8 mouse cellular contexts compared by ENCODE assay signal in genomic region chr11:98786359-98787214, GRCm38 (mm10). TPM values are rescaled to one million over a fixed set of nuclear protein-coding genes. Genes with fewer than 3 reads are reported as not detected.
DNase-seq lines count a peak whose midpoint lies in the region; ATAC-seq and TF ChIP-seq lines count a peak whose summit lies in the region.

No protein-coding gene starts in this region.

- H3K27me3 ChIP-seq in MEL (ENCODE audit: control insufficient read depth in 1 of 2, insufficient read depth in 2 of 2, low read length in 2 of 2): no peaks in the 10 kb centered on the region
- H3K27me3 ChIP-seq in forebrain, embryonic 16.5 days (replicated peaks; ENCODE audit: control insufficient read depth, insufficient read depth, low read length): no peaks in the 10 kb centered on the region
- no peaks in the 10 kb centered on the region for H3K27me3 ChIP-seq in neural tube, embryonic 15.5 days (replicated peaks)
- H3K27me3 ChIP-seq in thymus, adult 2 months (ENCODE audit: control insufficient read depth, insufficient read depth, low read length): no peaks in the 10 kb centered on the region

- ATAC-seq in forebrain, embryonic 16.5 days: peak; percentile 29
- ATAC-seq in neural tube, embryonic 15.5 days (ENCODE audit: low FRiP score): peak; percentile 51

- H3K36me3 ChIP-seq in MEL (ENCODE audit: control insufficient read depth in 1 of 2, insufficient read depth in 2 of 2, low read length in 2 of 2): peaks cover 0 to 42% of the 10 kb centered on the region in 2 experiments; a peak in 2 of 4 replicates
- H3K36me3 ChIP-seq in forebrain, embryonic 16.5 days (ENCODE audit: control insufficient read depth, insufficient read depth): no peaks in the 10 kb centered on the region
- H3K36me3 ChIP-seq in neural tube, embryonic 15.5 days: no peaks in the 10 kb centered on the region
- no peaks in the 10 kb centered on the region for H3K36me3 ChIP-seq in thymus, adult 2 months (ENCODE audit: control insufficient read depth, insufficient read depth, low read length)

- no peaks in the 10 kb centered on the region for H3K9me3 ChIP-seq in MEL (replicated peaks; ENCODE audit: insufficient read depth, low read length)
- no peaks in the 10 kb centered on the region for H3K9me3 ChIP-seq in forebrain, embryonic 16.5 days (ENCODE audit: control insufficient read depth, low read length)
- no peaks in the 10 kb centered on the region for H3K9me3 ChIP-seq in neural tube, embryonic 15.5 days (replicated peaks)

- intact Hi-C loops in heart, postnatal 36 days (cut with DNase I): loop anchor here (1.0 to 2.0 kb wide), 4 partner anchors 14 to 86 kb away; no protein-coding TSS in a partner anchor

- peak; percentile 93 to 99 (median 94) for TF ChIP-seq CTCF in MEL (IDR thresholded peaks at IDR 0.05 in 2 of 3, conservative IDR thresholded peaks at IDR 0.05 in 1 of 3; ENCODE audit: control insufficient read depth in 1 of 3, insufficient read depth in 1 of 3, low read depth in 2 of 3, low read length in 3 of 3, poor library complexity in 1 of 3, severe bottlenecking in 1 of 3)
- TF ChIP-seq CTCF in layer of hippocampus, adult 2 months (conservative IDR thresholded peaks at IDR 0.05): peak; percentile 90
- peak; percentile 77 for TF ChIP-seq CTCF in lung, adult 2 months (IDR thresholded peaks at IDR 0.05; ENCODE audit: insufficient read depth, low read length)
- peak; percentile 78; the same call in 1 of the 2 replicates for TF ChIP-seq CTCF in thymus, adult 2 months (IDR thresholded peaks at IDR 0.05; ENCODE audit: borderline replicate concordance, control insufficient read depth, extremely low read depth, insufficient read depth, low read length, poor library complexity)

- H3K79me2 ChIP-seq in MEL (ENCODE audit: control insufficient read depth, insufficient read depth, low read length, poor library complexity): peaks cover 5% of the 10 kb centered on the region; the same call in 1 of the 2 replicates

- H3K4me3 ChIP-seq in MEL (ENCODE audit: control insufficient read depth in 1 of 2, insufficient read depth in 1 of 2, low read depth in 2 of 2, low read length in 2 of 2): peak overlapping the region; percentile 10 to 42; a peak in 3 of 4 replicates
- H3K4me3 ChIP-seq in forebrain, embryonic 16.5 days (replicated peaks; ENCODE audit: low read length): no peak overlapping the region
- peak overlapping the region; percentile 47 for H3K4me3 ChIP-seq in layer of hippocampus, adult 2 months
- peak overlapping the region; percentile 69 for H3K4me3 ChIP-seq in lung, adult 2 months (replicated peaks; ENCODE audit: extremely low read depth, low read depth, low read length)
- no peak overlapping the region for H3K4me3 ChIP-seq in neural tube, embryonic 15.5 days (replicated peaks)
- H3K4me3 ChIP-seq in thymus, adult 2 months (ENCODE audit: control insufficient read depth, insufficient read depth, low read length): peak overlapping the region; percentile 1; the same call in 1 of the 2 replicates

- H3K4me2 ChIP-seq in forebrain, embryonic 16.5 days (ENCODE audit: low read length): peak overlapping the region; percentile 41
- H3K4me2 ChIP-seq in neural tube, embryonic 15.5 days: peak overlapping the region; percentile 49

- H3K4me1 ChIP-seq in MEL (ENCODE audit: control insufficient read depth in 1 of 2, insufficient read depth in 2 of 2, low read length in 2 of 2): peaks cover 18 to 48% of the 10 kb centered on the region in 2 experiments
- peaks cover 63% of the 10 kb centered on the region for H3K4me1 ChIP-seq in forebrain, embryonic 16.5 days (replicated peaks; ENCODE audit: control insufficient read depth, insufficient read depth, low read length)
- H3K4me1 ChIP-seq in lung, adult 2 months (ENCODE audit: control insufficient read depth, insufficient read depth, low read length): peaks cover 27% of the 10 kb centered on the region
- peaks cover 76% of the 10 kb centered on the region for H3K4me1 ChIP-seq in neural tube, embryonic 15.5 days
- H3K4me1 ChIP-seq in thymus, adult 2 months (replicated peaks; ENCODE audit: control insufficient read depth, insufficient read depth, low read length): peaks cover 40% of the 10 kb centered on the region

- peak; percentile 95 for DNase-seq in MEL (ENCODE audit: low read depth, low spot score)
- peak; percentile 95 for DNase-seq in cerebellum, adult 11-12 months
- DNase-seq in heart, postnatal 36 days: peak; percentile 97 to 99
- DNase-seq in layer of hippocampus, adult 2 months (ENCODE audit: low spot score in 2 of 2): peak; percentile 95 to 97
- peak; percentile 93 for DNase-seq in lung, adult 2 months
- peak; percentile 95 for DNase-seq in thymus, adult 2 months

- peak; percentile 98 for TF ChIP-seq RAD21 in MEL (IDR thresholded peaks at IDR 0.05; ENCODE audit: low read depth, low read length)

- H3K9ac ChIP-seq in MEL (ENCODE audit: control insufficient read depth, low read depth, low read length, poor library complexity, severe bottlenecking): peak overlapping the region; percentile 45
- H3K9ac ChIP-seq in forebrain, embryonic 16.5 days (replicated peaks; ENCODE audit: low read depth, low read length): peak overlapping the region; percentile 38; the same call in 1 of the 2 replicates
- H3K9ac ChIP-seq in neural tube, embryonic 15.5 days (replicated peaks): no peak overlapping the region

- TF ChIP-seq POLR2A in MEL (IDR thresholded peaks at IDR 0.05; ENCODE audit: control insufficient read depth in 1 of 2, insufficient read depth in 1 of 2, low read depth in 1 of 2, low read length in 2 of 2, poor library complexity in 1 of 2): no peak
- TF ChIP-seq POLR2A in lung, adult 2 months (IDR thresholded peaks at IDR 0.05; ENCODE audit: borderline replicate concordance, extremely low read depth, low read depth, low read length): peak; percentile 74; the same call in 1 of the 2 replicates
- TF ChIP-seq POLR2A in thymus, adult 2 months (IDR thresholded peaks at IDR 0.05; ENCODE audit: control insufficient read depth, extremely low read depth, insufficient read depth, low read length, poor library complexity): no peak

- WGBS in forebrain, embryonic 16.5 days: 1% methylated on average over 13 of the region's 15 CpGs
- WGBS in lung, adult 2 months: under 1% methylated on average over 15 of the region's 15 CpGs
- WGBS in neural tube, embryonic 15.5 days: 3% methylated on average over 15 of the region's 15 CpGs
- WGBS in thymus, adult 2 months: under 1% methylated on average over 15 of the region's 15 CpGs

- TF ChIP-seq EP300 in MEL (IDR thresholded peaks at IDR 0.05; ENCODE audit: low read depth in 1 of 2, low read length in 2 of 2): no peak

- H3K27ac ChIP-seq in MEL (ENCODE audit: control insufficient read depth, low read depth, low read length): no peak overlapping the region
- peak overlapping the region; percentile 52 for H3K27ac ChIP-seq in forebrain, embryonic 16.5 days (ENCODE audit: low read length)
- H3K27ac ChIP-seq in layer of hippocampus, adult 2 months: peak overlapping the region; percentile 100
- H3K27ac ChIP-seq in neural tube, embryonic 15.5 days (replicated peaks): peak overlapping the region; percentile 84
- peak overlapping the region; percentile 3; the same call in 1 of the 2 replicates for H3K27ac ChIP-seq in thymus, adult 2 months (ENCODE audit: control insufficient read depth, insufficient read depth, low read length)

RNA-seq across cellular contexts. Expression of gene Msl1, which starts 8.7 kb away (rescaled TPM):
- total RNA-seq in MEL (2012; rRNA removed): 35.0 and 37.1 TPM in 2 replicates
- polyA plus RNA-seq in MEL (2012; ENCODE audit: insufficient read depth in 1 of 2, insufficient read length in 2 of 2, low read depth in 1 of 2, low replicate concordance in 2 of 2, missing spikeins in 1 of 2): 10 to 100 TPM in 1 of 2 experiments, not detected in 1; 49.4 TPM
- polyA plus RNA-seq in forebrain, embryonic 16.5 days (2015; fragmentation: Nextera tagmentation; extraction: Ambion mirVana): 27.7 and 32.0 TPM in 2 replicates
- 10 to 100 TPM; 74.4 to 75.3 TPM for total RNA-seq in heart, postnatal 36 days (2021)
- 100 to 1,000 TPM; 168 to 178 TPM for total RNA-seq in layer of hippocampus, adult 2 months (2021)
- polyA plus RNA-seq in lung, adult 2 months (2012; rRNA removed): 39.0 and 54.3 TPM in 2 replicates
- 27.5 and 30.1 TPM in 2 replicates for polyA plus RNA-seq in neural tube, embryonic 15.5 days (2015; fragmentation: Nextera tagmentation; extraction: Ambion mirVana)
- 50.3 and 66.0 TPM in 2 replicates for polyA plus RNA-seq in thymus, adult 2 months (2012; rRNA removed)

RNA-seq across cellular contexts. Expression of gene Nr1d1, which starts 11.5 kb away (rescaled TPM):
- total RNA-seq in MEL (2012; rRNA removed): 1.9 and 2.0 TPM in 2 replicates
- 1 to 10 TPM in 1 of 2 experiments, not detected in 1; 5.6 TPM for polyA plus RNA-seq in MEL (2012; ENCODE audit: insufficient read depth in 1 of 2, insufficient read length in 2 of 2, low read depth in 1 of 2, low replicate concordance in 2 of 2, missing spikeins in 1 of 2)
- polyA plus RNA-seq in forebrain, embryonic 16.5 days (2015; fragmentation: Nextera tagmentation; extraction: Ambion mirVana): 3.8 and 4.0 TPM in 2 replicates
- 100 to 1,000 TPM; 104 to 107 TPM for total RNA-seq in heart, postnatal 36 days (2021)
- total RNA-seq in layer of hippocampus, adult 2 months (2021): 10 to 100 TPM; 93.2 to 94.0 TPM
- polyA plus RNA-seq in lung, adult 2 months (2012; rRNA removed): 213 and 329 TPM in 2 replicates
- polyA plus RNA-seq in neural tube, embryonic 15.5 days (2015; fragmentation: Nextera tagmentation; extraction: Ambion mirVana): 3.8 and 4.0 TPM in 2 replicates
- polyA plus RNA-seq in thymus, adult 2 months (2012; rRNA removed): 34.4 and 37.7 TPM in 2 replicates

RNA-seq across cellular contexts. Expression of gene Casc3, which starts 18.1 kb away (rescaled TPM):
- 18.2 and 20.9 TPM in 2 replicates for total RNA-seq in MEL (2012; rRNA removed)
- polyA plus RNA-seq in MEL (2012; ENCODE audit: insufficient read depth in 1 of 2, insufficient read length in 2 of 2, low read depth in 1 of 2, low replicate concordance in 2 of 2, missing spikeins in 1 of 2): 10 to 100 TPM; 58.6 to 61.0 TPM
- polyA plus RNA-seq in forebrain, embryonic 16.5 days (2015; fragmentation: Nextera tagmentation; extraction: Ambion mirVana): 52.5 and 54.6 TPM in 2 replicates
- 10 to 100 TPM; 26.1 to 26.2 TPM for total RNA-seq in heart, postnatal 36 days (2021)
- total RNA-seq in layer of hippocampus, adult 2 months (2021): 10 to 100 TPM; 61.0 to 62.1 TPM
- polyA plus RNA-seq in lung, adult 2 months (2012; rRNA removed): 33.6 and 37.9 TPM in 2 replicates
- 44.3 and 46.8 TPM in 2 replicates for polyA plus RNA-seq in neural tube, embryonic 15.5 days (2015; fragmentation: Nextera tagmentation; extraction: Ambion mirVana)
- 66.5 and 72.2 TPM in 2 replicates for polyA plus RNA-seq in thymus, adult 2 months (2012; rRNA removed)

RNA-seq across cellular contexts. Expression of gene Thra, which starts 46.1 kb away (rescaled TPM):
- 22.0 and 29.6 TPM in 2 replicates for total RNA-seq in MEL (2012; rRNA removed)
- polyA plus RNA-seq in MEL (2012; ENCODE audit: insufficient read depth in 1 of 2, insufficient read length in 2 of 2, low read depth in 1 of 2, low replicate concordance in 2 of 2, missing spikeins in 1 of 2): 10 to 100 TPM in 1 of 2 experiments, not detected in 1; 50.9 TPM
- polyA plus RNA-seq in forebrain, embryonic 16.5 days (2015; fragmentation: Nextera tagmentation; extraction: Ambion mirVana): 177 and 182 TPM in 2 replicates
- total RNA-seq in heart, postnatal 36 days (2021): 100 to 1,000 TPM; 100 to 111 TPM
- total RNA-seq in layer of hippocampus, adult 2 months (2021): 1,000 to 10,000 TPM in 1 of 2 experiments, 100 to 1,000 TPM in 1; 996 to 1,082 TPM
- polyA plus RNA-seq in lung, adult 2 months (2012; rRNA removed): 142 and 159 TPM in 2 replicates
- 104 and 125 TPM in 2 replicates for polyA plus RNA-seq in neural tube, embryonic 15.5 days (2015; fragmentation: Nextera tagmentation; extraction: Ambion mirVana)
- 36.8 and 41.5 TPM in 2 replicates for polyA plus RNA-seq in thymus, adult 2 months (2012; rRNA removed)

RNA-seq across cellular contexts. Expression of gene Rapgefl1, which starts 50.0 kb away (rescaled TPM):
- total RNA-seq in MEL (2012; rRNA removed): 0.46 and 0.58 TPM in 2 replicates
- 1 to 10 TPM in 1 of 2 experiments, not detected in 1; 1.4 TPM for polyA plus RNA-seq in MEL (2012; ENCODE audit: insufficient read depth in 1 of 2, insufficient read length in 2 of 2, low read depth in 1 of 2, low replicate concordance in 2 of 2, missing spikeins in 1 of 2)
- polyA plus RNA-seq in forebrain, embryonic 16.5 days (2015; fragmentation: Nextera tagmentation; extraction: Ambion mirVana): 4.5 and 7.3 TPM in 2 replicates
- total RNA-seq in heart, postnatal 36 days (2021): under 1 TPM; 0.57 to 0.72 TPM
- 100 to 1,000 TPM; 213 to 240 TPM for total RNA-seq in layer of hippocampus, adult 2 months (2021)
- 3.4 and 18.4 TPM in 2 replicates for polyA plus RNA-seq in lung, adult 2 months (2012; rRNA removed)
- 12.5 and 13.7 TPM in 2 replicates for polyA plus RNA-seq in neural tube, embryonic 15.5 days (2015; fragmentation: Nextera tagmentation; extraction: Ambion mirVana)
- polyA plus RNA-seq in thymus, adult 2 months (2012; rRNA removed): 8.5 and 11.6 TPM in 2 replicates

Comparison
In these comparisons a context has a peak if more than half of its experiments do, and no peak if none do; other contexts are left out.
1. H3K4me3 ChIP-seq: peak in MEL (2 of 2), layer of hippocampus, adult 2 months (single experiment), lung, adult 2 months (single experiment) and thymus, adult 2 months (single experiment); none in forebrain, embryonic 16.5 days (single experiment) and neural tube, embryonic 15.5 days (single experiment).
2. Peak in every context shown above with its lines, with median percentiles within 50 percentile points of each other: DNase-seq and CTCF ChIP-seq.